Mouse (Mus musculus) brain, embryonic 14.5 days (tissue): ENCODE data around the gene Akap17b. TPM values are rescaled to one million over a fixed set of nuclear protein-coding genes. Genes with fewer than 3 reads are reported as not detected.

Source experiments
- DNase-seq: peaks from one replicate; pipeline ENCODE4 v3.0.0-alpha.2; 2011; ENCODE audit warnings: low read depth
- CTCF ChIP-seq: fragments of 200-500 bp; IDR thresholded peaks from 2 replicates; pipeline ENCODE4 v1.5.1; 2012; ENCODE audit warnings: inconsistent platforms, mild to moderate bottlenecking, moderate library complexity, borderline replicate concordance; ENCODE audit not compliant: insufficient read depth, insufficient read length; ENCODE audit errors: extremely low read depth
- POLR2A ChIP-seq: fragments of 200-500 bp; IDR thresholded peaks from 2 replicates; pipeline ENCODE4 v1.6.1; 2012; ENCODE audit warnings: mild to moderate bottlenecking, inconsistent platforms, borderline replicate concordance; ENCODE audit not compliant: poor library complexity, insufficient read depth, insufficient read length, severe bottlenecking; ENCODE audit errors: extremely low read depth
- polyA plus RNA-seq: library from polyadenylated mRNA; depleted of rRNA; stranded (reverse); fragments of >200 nt; gene quantifications from 2 replicates; pipeline ENCODE4 v1.2.3, GENCODE M21; 2012; rRNA removed

The Akap17b gene
- polyA plus RNA-seq: 7.1 and 8.5 TPM in 2 replicates

- DNase-seq: peak; percentile 96
- TF ChIP-seq CTCF (peak; percentile 75), POLR2A (0 out of 2 replicates have a peak, but pooled peaks have one; percentile 19)
These were observed at the start of gene Akap17b for GRCm38 (mm10) chrX:36644657-36645551. TSS of gene Akap17b (minus strand) at chrX:36645395.

GRCm38 (mm10) chrX:36691365-36691764 lies 46.2 kb upstream of the Akap17b start:
- DNase-seq: no peak
- TF ChIP-seq CTCF: no peak
- no peak for TF ChIP-seq POLR2A

- TF ChIP-seq CTCF: no peak
- TF ChIP-seq POLR2A: no peak
- no peak for DNase-seq
These were observed 44.5 kb upstream of the Akap17b start for GRCm38 (mm10) chrX:36689655-36690054.

- TF ChIP-seq CTCF (no peak), POLR2A (no peak)
- DNase-seq: peak; percentile 12
These were observed 31.6 kb upstream of the Akap17b start for GRCm38 (mm10) chrX:36676836-36677235.

- DNase-seq: peak; percentile 17
- no peak for TF ChIP-seq CTCF
- TF ChIP-seq POLR2A: no peak
These were observed 27.5 kb upstream of the Akap17b start for GRCm38 (mm10) chrX:36672708-36673107.

GRCm38 (mm10) chrX:36640046-36640445 lies 5.1 kb downstream of the Akap17b start:
- peak; percentile 35 for DNase-seq
- TF ChIP-seq POLR2A (no peak), CTCF (no peak)

- DNase-seq: no peak
- TF ChIP-seq CTCF (0 out of 2 replicates have a peak, but pooled peaks have one; percentile 12), POLR2A (no peak)
These were observed 14.4 kb downstream of the Akap17b start for GRCm38 (mm10) chrX:36630771-36631170.

DNA sequence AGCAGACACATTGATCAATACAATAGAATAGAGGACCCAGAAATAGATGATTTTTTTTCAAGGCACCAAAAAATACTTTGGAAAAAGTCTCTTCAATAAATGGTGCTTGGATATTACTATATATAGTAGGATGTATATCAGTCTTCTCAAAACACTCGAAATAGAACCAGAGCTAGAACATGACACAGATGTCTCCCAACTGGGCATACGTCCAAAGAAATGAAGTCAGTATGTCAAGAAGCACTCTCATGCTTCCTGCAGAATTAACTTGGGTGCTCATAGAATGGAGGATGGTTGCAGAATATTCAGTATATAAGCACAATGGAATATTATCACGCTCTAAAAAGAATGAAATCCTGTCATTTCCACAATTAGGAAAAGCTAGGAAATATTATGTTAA lies 17.1 kb downstream of the Akap17b start:
- DNase-seq: peak; percentile 7
- TF ChIP-seq POLR2A: no peak
- no peak for TF ChIP-seq CTCF

DNA sequence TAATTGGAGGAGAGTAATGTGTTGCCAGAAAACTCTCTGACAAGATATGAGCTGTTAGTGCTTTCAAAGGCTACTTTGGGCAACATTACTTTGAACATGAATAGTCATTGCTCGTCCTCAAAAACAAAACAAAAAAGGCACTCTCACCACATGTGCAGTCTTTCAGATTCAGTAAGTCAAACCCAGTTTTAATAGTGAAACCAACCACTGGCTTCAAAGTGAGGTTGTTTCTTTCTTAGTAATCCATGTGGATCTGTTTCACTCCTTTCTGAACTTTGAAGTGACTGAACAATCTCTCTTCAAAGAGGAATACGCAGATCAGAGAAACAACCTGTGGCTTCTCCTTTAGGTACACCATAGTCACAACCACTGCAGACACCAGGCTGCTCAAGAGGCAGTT lies 36.1 kb downstream of the Akap17b start:
- TF ChIP-seq CTCF: no peak
- no peak for TF ChIP-seq POLR2A
- DNase-seq: no peak

DNA sequence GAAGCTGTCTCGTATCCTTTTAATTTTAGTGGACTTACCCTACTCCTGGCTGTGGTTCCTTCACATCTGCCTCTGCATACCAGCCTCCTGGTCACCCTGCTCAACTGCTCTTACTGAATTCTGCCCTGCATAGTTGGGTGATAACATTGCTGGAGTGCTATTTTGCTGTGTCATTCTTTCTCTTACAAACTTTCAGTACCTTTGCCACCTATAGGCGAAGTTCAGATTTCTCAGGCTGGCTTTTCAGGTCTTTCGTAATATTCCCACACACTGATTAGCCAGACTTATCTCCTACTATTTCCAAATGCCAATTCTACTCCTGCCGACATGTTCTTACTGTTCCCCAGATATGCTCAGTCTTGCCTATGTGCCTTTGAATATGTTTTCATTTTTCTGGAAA lies 41.2 kb downstream of the Akap17b start:
- TF ChIP-seq POLR2A: no peak
- TF ChIP-seq CTCF: no peak

DNA sequence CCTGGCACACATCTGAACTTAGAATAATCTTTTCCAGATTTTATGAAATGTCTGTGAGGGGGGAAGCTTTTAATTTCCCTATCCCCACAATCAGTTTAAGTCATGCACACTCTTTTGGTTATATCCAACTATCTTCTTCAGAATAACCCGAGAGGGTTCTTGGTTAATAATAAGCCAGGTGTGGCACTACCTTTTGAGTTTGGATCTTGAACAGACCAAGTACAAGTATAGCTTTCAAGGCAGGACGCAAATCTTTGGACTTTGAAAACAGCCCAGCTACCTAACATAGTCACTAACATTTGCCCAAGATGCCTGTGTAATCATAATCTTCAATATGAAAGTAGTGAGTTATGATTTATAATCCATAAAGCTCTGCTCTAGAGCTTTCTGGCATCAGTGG lies 42.3 kb downstream of the Akap17b start:
- DNase-seq: no peak
- TF ChIP-seq CTCF: no peak
- TF ChIP-seq POLR2A: no peak

More for the DNA sequence above, 41.2 kb downstream of the Akap17b start:
- DNase-seq: no peak

DNA sequence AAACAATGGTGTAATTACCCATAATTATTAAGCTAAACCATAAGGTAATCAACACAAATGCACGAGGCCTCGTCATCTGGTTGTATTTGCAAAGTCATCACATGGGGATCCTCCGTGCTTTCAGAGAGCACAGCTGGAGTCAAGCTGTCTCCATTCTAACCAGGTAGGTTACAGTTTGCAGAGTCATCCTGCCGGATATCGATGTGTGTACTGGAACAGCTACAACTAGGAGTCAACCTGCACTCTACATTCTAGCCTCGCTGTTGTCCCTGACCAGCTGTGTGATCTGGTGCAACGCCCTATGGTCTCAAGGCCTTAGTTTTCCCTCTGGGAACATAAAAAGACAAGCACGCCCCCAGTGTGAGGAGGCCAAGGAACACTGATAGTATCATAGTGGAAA lies 45.1 kb downstream of the Akap17b start:
- DNase-seq: peak; percentile 2
- TF ChIP-seq POLR2A (no peak), CTCF (no peak)

GRCm38 (mm10) chrX:36599656-36600055 lies 45.5 kb downstream of the Akap17b start:
- TF ChIP-seq CTCF (no peak), POLR2A (no peak)
- DNase-seq: peak; percentile 27
